Mouse (Mus musculus) lung, postnatal 0 days (tissue): Measurements from ENCODE around the gene Smu1.

Source experiments
- CTCF ChIP-seq: IDR thresholded peaks from 2 replicates; pipeline ENCODE4 v1.5.1; 2016; ENCODE audit warnings: antibody characterized with exemption, mild to moderate bottlenecking
- EP300 ChIP-seq: IDR thresholded peaks from 2 replicates; pipeline ENCODE4 v1.6.1; 2016; ENCODE audit warnings: antibody characterized with exemption, mild to moderate bottlenecking, control low read depth

DNA sequence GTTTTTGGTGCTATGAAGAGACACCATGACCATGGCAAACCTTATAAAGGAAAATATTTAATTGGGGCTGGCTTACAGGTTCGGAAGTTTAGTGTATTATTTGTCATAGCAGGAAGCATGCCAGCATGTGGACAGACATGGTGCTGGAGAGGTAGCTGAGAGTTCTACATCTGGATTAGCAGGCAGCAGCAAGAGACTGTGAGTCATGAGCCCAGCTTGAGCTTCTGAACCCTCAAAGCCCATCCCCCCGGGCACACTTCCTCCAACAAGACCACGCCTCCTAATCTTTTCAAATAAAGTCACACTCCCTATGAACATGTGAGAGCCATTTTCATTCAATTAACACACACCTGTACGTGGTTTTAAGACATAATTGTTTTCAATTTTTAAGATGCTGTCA lies 18.7 kb upstream of the Smu1 start:
- no peak for TF ChIP-seq CTCF
- TF ChIP-seq EP300, result no peak
